Mouse (Mus musculus): Measurements from ENCODE around the gene Prom1.

Gene Prom1

GRCm38 (mm10) chr5:44080276-44081054, 21.4 kb downstream of the Prom1 start:
- no peak for DNase-seq (ENCODE audit: low read depth, low spot score)

GRCm38 (mm10) chr5:44075432-44075831, 26.4 kb downstream of the Prom1 start:
- DNase-seq (ENCODE audit: low read depth, low spot score): no peak

GRCm38 (mm10) chr5:44073634-44074033, 28.2 kb downstream of the Prom1 start:
- DNase-seq (ENCODE audit: low read depth, low spot score): no peak

- no peak for DNase-seq (ENCODE audit: low read depth, low spot score)
These were observed 31.2 kb downstream of the Prom1 start for GRCm38 (mm10) chr5:44070529-44071133.

GRCm38 (mm10) chr5:44058258-44058657, 43.6 kb downstream of the Prom1 start:
- DNase-seq (ENCODE audit: low read depth, low spot score): no peak

GRCm38 (mm10) chr5:44050213-44050612, 51.6 kb downstream of the Prom1 start:
- DNase-seq (ENCODE audit: low read depth, low spot score): no peak

GRCm38 (mm10) chr5:44049395-44049976, 52.3 kb downstream of the Prom1 start:
- no peak for DNase-seq (ENCODE audit: low read depth, low spot score)

- DNase-seq (ENCODE audit: low read depth, low spot score): peak; percentile 7
These were observed 53.1 kb downstream of the Prom1 start for GRCm38 (mm10) chr5:44048568-44049363.

- no peak for DNase-seq (ENCODE audit: low read depth, low spot score)
These were observed 60.1 kb downstream of the Prom1 start for GRCm38 (mm10) chr5:44041725-44042124.

- DNase-seq (ENCODE audit: low read depth, low spot score): no peak
These were observed 60.8 kb downstream of the Prom1 start for GRCm38 (mm10) chr5:44041056-44041455.

GRCm38 (mm10) chr5:43998295-43998989, 103.4 kb downstream of the Prom1 start:
- DNase-seq (ENCODE audit: low read depth, low spot score): no peak

GRCm38 (mm10) chr5:43997626-43998025, 104.2 kb downstream of the Prom1 start:
- no peak for DNase-seq (ENCODE audit: low read depth, low spot score)

- no peak for DNase-seq (ENCODE audit: low read depth, low spot score)
These were observed 105.7 kb downstream of the Prom1 start for GRCm38 (mm10) chr5:43996162-43996561.

GRCm38 (mm10) chr5:43994981-43995380, 106.9 kb downstream of the Prom1 start:
- DNase-seq (ENCODE audit: low read depth, low spot score): no peak

GRCm38 (mm10) chr5:43990316-43990715, 111.5 kb downstream of the Prom1 start:
- no peak for DNase-seq (ENCODE audit: low read depth, low spot score)

GRCm38 (mm10) chr5:43989017-43989416, 112.8 kb downstream of the Prom1 start:
- no peak for DNase-seq (ENCODE audit: low read depth, low spot score)

- no peak for DNase-seq (ENCODE audit: low read depth, low spot score)
These were observed 115.6 kb downstream of the Prom1 start for GRCm38 (mm10) chr5:43986212-43986611.

- DNase-seq (ENCODE audit: low read depth, low spot score): no peak
These were observed 118.9 kb downstream of the Prom1 start for GRCm38 (mm10) chr5:43982896-43983295.

GRCm38 (mm10) chr5:43981620-43982019, 120.2 kb downstream of the Prom1 start, which contains the start of gene Fgfbp1:
TSS of gene Fgfbp1 (minus strand) at chr5:43981779.
- DNase-seq (ENCODE audit: low read depth, low spot score): no peak

GRCm38 (mm10) chr5:43980397-43980796, 121.4 kb downstream of the Prom1 start:
- no peak for DNase-seq (ENCODE audit: low read depth, low spot score)

- no peak for DNase-seq (ENCODE audit: low read depth, low spot score)
These were observed 124.8 kb downstream of the Prom1 start for GRCm38 (mm10) chr5:43976821-43977561.
